Mouse (Mus musculus): ENCODE data around the gene Rftn1.

DNA sequence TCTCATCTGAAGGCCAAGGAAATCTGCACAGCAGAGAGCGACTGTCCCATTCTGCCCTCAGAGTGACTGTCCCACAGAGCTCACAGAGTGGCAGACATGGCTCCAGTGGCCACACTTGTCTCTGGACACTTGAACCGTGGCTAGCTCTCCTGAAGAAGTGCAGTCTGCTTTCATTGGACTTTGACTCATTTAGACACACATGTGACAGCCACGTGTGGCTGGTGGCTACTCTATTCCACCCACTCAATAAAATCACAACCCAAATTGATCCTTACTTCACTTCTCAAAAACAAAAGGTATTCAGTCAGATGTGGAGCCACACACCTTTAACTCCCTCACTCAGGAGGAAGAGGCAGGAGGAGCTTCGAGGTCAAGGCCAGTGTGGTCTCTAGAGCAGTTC, 5.4 kb downstream of the Rftn1 start:
- TF ChIP-seq CTCF (IDR thresholded peaks at IDR 0.05; ENCODE audit: insufficient read depth, low read depth, low read length) (no peak), POLR2A (IDR thresholded peaks at IDR 0.05; ENCODE audit: insufficient read depth, low read depth, low read length) (no peak)
